Mouse (Mus musculus): ENCODE measurements around the gene Efnb3. TPM values are rescaled to one million over a fixed set of nuclear protein-coding genes. Genes with fewer than 3 reads are reported as not detected.
A peak's percentile ranks its signal among the peaks of the same experiment; 100 is the strongest.

The Efnb3 gene
- polyA plus RNA-seq, 1 experiment from 2014 or later = 6.3 TPM

GRCm38 (mm10) chr11:69589207-69589834 is 29.3 kb upstream of the Efnb3 start:
- Histone ChIP-seq H3K4me3 (ENCODE audit: low read length) (no peak overlapping the region), H3K4me2 (ENCODE audit: low read depth, low read length) (no peak overlapping the region), H3K27me3 (replicated peaks; ENCODE audit: control insufficient read depth, insufficient read depth, low read length) (no peaks in the 10 kb centered on the region), H3K27ac (ENCODE audit: low read length) (no peak overlapping the region), H3K9me3 (ENCODE audit: control insufficient read depth, low read length) (no peaks in the 10 kb centered on the region), H3K9ac (ENCODE audit: low read depth, low read length) (no peak overlapping the region), H3K36me3 (ENCODE audit: control insufficient read depth, insufficient read depth, low read length) (peaks cover 29% of the 10 kb centered on the region), H3K4me1 (ENCODE audit: control insufficient read depth, insufficient read depth, low read length) (peaks cover 6% of the 10 kb centered on the region; the same call in 1 of the 2 replicates)
- no peak for ATAC-seq
- WGBS = 92% methylated on average over 22 of the region's 22 CpGs

- H3K4me1 ChIP-seq (ENCODE audit: control insufficient read depth, insufficient read depth, low read length) = peaks cover 13% of the 10 kb centered on the region
- no peaks in the 10 kb centered on the region for H3K27me3 ChIP-seq (replicated peaks; ENCODE audit: control insufficient read depth, insufficient read depth, low read length)
- peak; percentile 54 for ATAC-seq
- H3K9ac ChIP-seq (ENCODE audit: low read depth, low read length) = no peak overlapping the region
- H3K4me3 ChIP-seq (ENCODE audit: low read length) = no peak overlapping the region
- peak overlapping the region; percentile 21; the same call in 1 of the 2 replicates for H3K27ac ChIP-seq (ENCODE audit: low read length)
- no peak overlapping the region for H3K4me2 ChIP-seq (ENCODE audit: low read depth, low read length)
- no peaks in the 10 kb centered on the region for H3K9me3 ChIP-seq (ENCODE audit: control insufficient read depth, low read length)
- peaks cover 29% of the 10 kb centered on the region for H3K36me3 ChIP-seq (ENCODE audit: control insufficient read depth, insufficient read depth, low read length)
- 75% methylated on average over 7 of the region's 7 CpGs for WGBS
Observed at GRCm38 (mm10) chr11:69585718-69586325, 25.8 kb upstream of the Efnb3 start.

GRCm38 (mm10) chr11:69584937-69585336 is 24.9 kb upstream of the Efnb3 start:
- Histone ChIP-seq H3K4me1 (ENCODE audit: control insufficient read depth, insufficient read depth, low read length) (peaks cover 13% of the 10 kb centered on the region), H3K36me3 (ENCODE audit: control insufficient read depth, insufficient read depth, low read length) (peaks cover 22% of the 10 kb centered on the region), H3K27ac (ENCODE audit: low read length) (no peak overlapping the region), H3K4me2 (ENCODE audit: low read depth, low read length) (no peak overlapping the region), H3K27me3 (replicated peaks; ENCODE audit: control insufficient read depth, insufficient read depth, low read length) (no peaks in the 10 kb centered on the region), H3K9ac (ENCODE audit: low read depth, low read length) (no peak overlapping the region), H3K9me3 (ENCODE audit: control insufficient read depth, low read length) (no peaks in the 10 kb centered on the region), H3K4me3 (ENCODE audit: low read length) (no peak overlapping the region)
- 91% methylated on average over 13 of the region's 13 CpGs for WGBS
- no peak for ATAC-seq

- ATAC-seq = no peak
Observed at GRCm38 (mm10) chr11:69584008-69584407, 24.0 kb upstream of the Efnb3 start.

DNA sequence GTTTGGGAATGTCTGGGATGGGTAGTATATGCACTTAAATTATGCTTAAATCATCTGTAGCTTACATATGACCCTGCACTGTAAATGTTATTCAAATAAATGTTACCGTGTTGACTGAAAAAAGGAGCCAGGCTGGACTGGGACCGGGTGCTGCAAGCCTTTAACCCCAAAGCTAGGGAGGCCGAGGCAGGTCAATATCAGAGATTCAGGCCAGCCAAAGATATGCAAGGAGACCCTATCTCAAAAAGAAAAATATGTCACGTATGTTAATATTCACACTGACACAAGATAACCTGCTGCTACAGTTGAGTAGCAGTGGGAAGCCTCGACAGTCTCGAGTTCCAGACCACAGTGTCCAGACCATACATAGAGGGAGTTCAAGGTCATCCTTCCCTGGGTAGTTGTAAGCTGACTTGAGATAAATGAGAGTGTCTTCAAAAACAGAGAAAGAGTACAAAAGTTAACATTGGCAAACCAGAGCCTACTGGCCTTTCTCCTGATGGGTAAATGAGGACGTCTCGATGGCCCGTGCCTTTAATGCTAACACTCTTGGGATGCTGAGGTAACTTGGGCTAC is 22.3 kb upstream of the Efnb3 start:
- Histone ChIP-seq H3K27me3 (replicated peaks; ENCODE audit: control insufficient read depth, insufficient read depth, low read length) (no peaks in the 10 kb centered on the region), H3K4me2 (ENCODE audit: low read depth, low read length) (peak overlapping the region; percentile 68), H3K4me1 (ENCODE audit: control insufficient read depth, insufficient read depth, low read length) (peaks cover 23% of the 10 kb centered on the region), H3K27ac (ENCODE audit: low read length) (no peak overlapping the region), H3K36me3 (ENCODE audit: control insufficient read depth, insufficient read depth, low read length) (0 out of 2 replicates have a peak, but pooled peaks cover under 1% of the 10 kb centered on the region), H3K9ac (ENCODE audit: low read depth, low read length) (0 out of 2 replicates have a peak overlapping the region, but pooled peaks have one; percentile 19), H3K9me3 (ENCODE audit: control insufficient read depth, low read length) (no peaks in the 10 kb centered on the region), H3K4me3 (ENCODE audit: low read length) (peak overlapping the region; percentile 14)
- ATAC-seq = no peak
- 62% methylated on average over 9 of the region's 9 CpGs for WGBS

More at GRCm38 (mm10) chr11:69584008-69584407, 24.0 kb upstream of the Efnb3 start:
- H3K27me3 ChIP-seq (replicated peaks; ENCODE audit: control insufficient read depth, insufficient read depth, low read length) = no peaks in the 10 kb centered on the region
- no peak overlapping the region for H3K27ac ChIP-seq (ENCODE audit: low read length)
- no peak overlapping the region for H3K4me3 ChIP-seq (ENCODE audit: low read length)
- H3K9ac ChIP-seq (ENCODE audit: low read depth, low read length) = no peak overlapping the region
- no peaks in the 10 kb centered on the region for H3K9me3 ChIP-seq (ENCODE audit: control insufficient read depth, low read length)
- WGBS = 83% methylated on average over 7 of the region's 7 CpGs
- H3K4me1 ChIP-seq (ENCODE audit: control insufficient read depth, insufficient read depth, low read length) = peaks cover 13% of the 10 kb centered on the region
- no peak overlapping the region for H3K4me2 ChIP-seq (ENCODE audit: low read depth, low read length)
- H3K36me3 ChIP-seq (ENCODE audit: control insufficient read depth, insufficient read depth, low read length) = peaks cover 13% of the 10 kb centered on the region

GRCm38 (mm10) chr11:69581814-69582213 is 21.8 kb upstream of the Efnb3 start:
- peak overlapping the region; percentile 98 for H3K27ac ChIP-seq (ENCODE audit: low read length)
- WGBS = under 1% methylated on average over 8 of the region's 8 CpGs
- H3K27me3 ChIP-seq (replicated peaks; ENCODE audit: control insufficient read depth, insufficient read depth, low read length) = no peaks in the 10 kb centered on the region
- H3K36me3 ChIP-seq (ENCODE audit: control insufficient read depth, insufficient read depth, low read length) = no peaks in the 10 kb centered on the region
- H3K4me1 ChIP-seq (ENCODE audit: control insufficient read depth, insufficient read depth, low read length) = peaks cover 28% of the 10 kb centered on the region
- H3K9me3 ChIP-seq (ENCODE audit: control insufficient read depth, low read length) = no peaks in the 10 kb centered on the region
- peak overlapping the region; percentile 74 for H3K9ac ChIP-seq (ENCODE audit: low read depth, low read length)
- peak overlapping the region; percentile 68 for H3K4me2 ChIP-seq (ENCODE audit: low read depth, low read length)
- peak overlapping the region; percentile 73 for H3K4me3 ChIP-seq (ENCODE audit: low read length)
- no peak for ATAC-seq

DNA sequence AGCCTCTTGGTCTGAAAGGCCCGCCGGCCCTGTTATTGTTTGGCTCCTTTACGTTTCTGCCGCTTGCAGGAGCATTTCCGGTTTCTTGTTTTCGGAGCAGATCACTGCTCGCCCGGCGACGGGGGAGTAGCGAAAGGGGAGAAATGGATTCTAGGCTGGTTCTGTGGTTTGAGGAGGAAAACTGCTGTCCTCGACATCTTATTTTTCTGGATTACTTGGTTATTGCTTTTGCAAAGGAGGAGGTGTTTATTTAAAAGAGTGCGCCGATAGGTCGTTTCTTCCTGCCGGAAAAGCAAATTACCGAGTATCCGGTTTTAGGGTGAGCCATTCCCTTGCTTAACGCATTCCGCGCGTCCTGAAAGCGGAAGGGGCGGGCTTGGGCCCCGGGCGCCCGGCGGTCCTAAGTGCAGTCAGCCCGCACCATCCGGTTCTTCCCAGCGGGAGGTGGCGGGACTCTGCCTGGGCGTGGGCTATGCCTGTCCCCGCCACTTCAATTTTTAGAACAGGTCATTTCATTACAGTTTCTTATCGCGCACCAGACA is 21.2 kb upstream of the Efnb3 start:
- Histone ChIP-seq H3K36me3 (ENCODE audit: control insufficient read depth, insufficient read depth, low read length) (no peaks in the 10 kb centered on the region), H3K27ac (ENCODE audit: low read length) (peak overlapping the region; percentile 98), H3K27me3 (replicated peaks; ENCODE audit: control insufficient read depth, insufficient read depth, low read length) (no peaks in the 10 kb centered on the region), H3K4me3 (ENCODE audit: low read length) (peak overlapping the region; percentile 73), H3K4me2 (ENCODE audit: low read depth, low read length) (peak overlapping the region; percentile 68), H3K9me3 (ENCODE audit: control insufficient read depth, low read length) (no peaks in the 10 kb centered on the region), H3K9ac (ENCODE audit: low read depth, low read length) (peak overlapping the region; percentile 74), H3K4me1 (ENCODE audit: control insufficient read depth, insufficient read depth, low read length) (peaks cover 28% of the 10 kb centered on the region)
- ATAC-seq = peak; percentile 80
- under 1% methylated on average over 36 of the region's 36 CpGs for WGBS

GRCm38 (mm10) chr11:69580572-69581146 is 20.7 kb upstream of the Efnb3 start:
- under 1% methylated on average over 25 of the region's 25 CpGs for WGBS
- H3K4me1 ChIP-seq (ENCODE audit: control insufficient read depth, insufficient read depth, low read length) = peaks cover 28% of the 10 kb centered on the region
- no peaks in the 10 kb centered on the region for H3K27me3 ChIP-seq (replicated peaks; ENCODE audit: control insufficient read depth, insufficient read depth, low read length)
- H3K36me3 ChIP-seq (ENCODE audit: control insufficient read depth, insufficient read depth, low read length) = no peaks in the 10 kb centered on the region
- peak; percentile 3 for ATAC-seq
- peak overlapping the region; percentile 74 for H3K9ac ChIP-seq (ENCODE audit: low read depth, low read length)
- peak overlapping the region; percentile 68 for H3K4me2 ChIP-seq (ENCODE audit: low read depth, low read length)
- H3K27ac ChIP-seq (ENCODE audit: low read length) = peak overlapping the region; percentile 98
- peak overlapping the region; percentile 73 for H3K4me3 ChIP-seq (ENCODE audit: low read length)
- no peaks in the 10 kb centered on the region for H3K9me3 ChIP-seq (ENCODE audit: control insufficient read depth, low read length)

- Histone ChIP-seq H3K4me3 (ENCODE audit: low read length) (peak within 1 kb of the TSS; percentile 80), H3K27me3 (replicated peaks; ENCODE audit: control insufficient read depth, insufficient read depth, low read length) (no peaks in the 10 kb centered on the region), H3K4me2 (ENCODE audit: low read depth, low read length) (peak within 1 kb of the TSS; percentile 68), H3K4me1 (ENCODE audit: control insufficient read depth, insufficient read depth, low read length) (peaks cover 28% of the 10 kb centered on the region), H3K27ac (ENCODE audit: low read length) (peak within 1 kb of the TSS; percentile 98), H3K9ac (ENCODE audit: low read depth, low read length) (peak within 1 kb of the TSS; percentile 83), H3K9me3 (ENCODE audit: control insufficient read depth, low read length) (no peaks in the 10 kb centered on the region), H3K36me3 (ENCODE audit: control insufficient read depth, insufficient read depth, low read length) (no peaks in the 10 kb centered on the region)
- WGBS = under 1% methylated on average over 13 of the region's 13 CpGs
- ATAC-seq = peak; percentile 62
Observed at GRCm38 (mm10) chr11:69580091-69580514, 20.1 kb upstream of the Efnb3 start, which contains the start of the genes Wrap53 and Trp53. TSS of gene Wrap53 (minus strand) at chr11:69580255. TSS of gene Trp53 (plus strand) at chr11:69580359.

All from intestine, embryonic 16.5 days (tissue).